22 mouse cellular contexts compared by ENCODE assay signal in genomic region chr9:87115019-87115418, GRCm38 (mm10). TPM values are rescaled to one million over a fixed set of nuclear protein-coding genes. Genes with fewer than 3 reads are reported as not detected.
DNase-seq lines count a peak whose midpoint lies in the region; ATAC-seq lines count a peak whose summit lies in the region.
"Had no signal": no experiment of that assay in that cellular context is flagged by ENCODE, and none has a peak within 500 bp of the region (broad histone marks: within the 10 kb centered on the region; RNA-seq: fewer than 3 reads in every experiment).

No protein-coding gene starts in this region.

- H3K27ac ChIP-seq in forebrain, embryonic 14.5 days (ENCODE audit: low read depth, low read length), result peak overlapping the region; percentile 65
- H3K27ac ChIP-seq in midbrain, embryonic 14.5 days (replicated peaks; ENCODE audit: low read depth, low read length), result peak overlapping the region; percentile 89
- H3K27ac ChIP-seq: embryonic facial prominence, embryonic 15.5 days; intestine, embryonic 15.5 days; limb, embryonic 12.5 days; liver, embryonic 14.5 days had no signal

- no peak overlapping the region for H3K9ac ChIP-seq in forebrain, embryonic 14.5 days (ENCODE audit: low read length)
- no peak overlapping the region for H3K9ac ChIP-seq in midbrain, embryonic 14.5 days (replicated peaks; ENCODE audit: low read length)
- H3K9ac ChIP-seq: embryonic facial prominence, embryonic 15.5 days; intestine, embryonic 15.5 days; limb, embryonic 12.5 days; liver, embryonic 14.5 days had no signal

- H3K4me2 ChIP-seq in forebrain, embryonic 14.5 days (ENCODE audit: low read length), result no peak overlapping the region
- H3K4me2 ChIP-seq in midbrain, embryonic 14.5 days (ENCODE audit: low read length), result peak overlapping the region; percentile 41
- H3K4me2 ChIP-seq: embryonic facial prominence, embryonic 15.5 days; heart, embryonic 11.5 days; intestine, embryonic 15.5 days; limb, embryonic 12.5 days had no signal

- no peak overlapping the region for H3K4me3 ChIP-seq in forebrain, embryonic 14.5 days (ENCODE audit: low read depth, low read length)
- no peak overlapping the region for H3K4me3 ChIP-seq in midbrain, embryonic 14.5 days (replicated peaks; ENCODE audit: low read depth, low read length)
- H3K4me3 ChIP-seq: embryonic facial prominence, embryonic 15.5 days; intestine, embryonic 15.5 days; limb, embryonic 12.5 days had no signal

- WGBS in forebrain, embryonic 14.5 days, result 81% methylated on average over 5 of the region's 5 CpGs
- WGBS in midbrain, embryonic 14.5 days, result 70% methylated on average over 5 of the region's 5 CpGs

- no peaks in the 10 kb centered on the region for H3K36me3 ChIP-seq in forebrain, embryonic 14.5 days (ENCODE audit: control insufficient read depth, insufficient read depth, low read length)
- no peaks in the 10 kb centered on the region for H3K36me3 ChIP-seq in midbrain, embryonic 14.5 days (ENCODE audit: control insufficient read depth, insufficient read depth, low read length)
- H3K36me3 ChIP-seq: embryonic facial prominence, embryonic 15.5 days; intestine, embryonic 15.5 days; limb, embryonic 12.5 days had no signal

- H3K9me3 ChIP-seq in forebrain, embryonic 14.5 days (replicated peaks; ENCODE audit: control insufficient read depth, low read length), result no peaks in the 10 kb centered on the region
- no peaks in the 10 kb centered on the region for H3K9me3 ChIP-seq in midbrain, embryonic 14.5 days (ENCODE audit: control insufficient read depth, low read length)
- H3K9me3 ChIP-seq: embryonic facial prominence, embryonic 15.5 days; intestine, embryonic 15.5 days; limb, embryonic 12.5 days had no signal

- H3K4me1 ChIP-seq in forebrain, embryonic 14.5 days (ENCODE audit: control insufficient read depth, insufficient read depth, low read length), result no peaks in the 10 kb centered on the region
- peaks cover 19% of the 10 kb centered on the region for H3K4me1 ChIP-seq in midbrain, embryonic 14.5 days (ENCODE audit: control insufficient read depth, insufficient read depth, low read length)
- H3K4me1 ChIP-seq: embryonic facial prominence, embryonic 15.5 days; intestine, embryonic 15.5 days had no signal

- DNase-seq in heart, adult 11 months, result peak; percentile 83
- DNase-seq in heart, adult 18-20 months, result no peak
- peak; percentile 15 for DNase-seq in 3T3-L1 (ENCODE audit: low read depth, low spot score)
- DNase-seq in forebrain, embryonic 14.5 days (ENCODE audit: low spot score), result no peak
- DNase-seq in midbrain, embryonic 14.5 days, result no peak
- DNase-seq in thymus, postnatal 14 days, result no peak
- DNase-seq in urinary bladder, postnatal 10 days (ENCODE audit: low spot score), result no peak
- DNase-seq: B cell, adult 2 months; gastrocnemius, postnatal 25 days; heart, postnatal 14 days; kidney, postnatal 10 days; thymus, adult 18-20 months had no signal

- no peaks in the 10 kb centered on the region for H3K27me3 ChIP-seq in forebrain, embryonic 14.5 days (replicated peaks; ENCODE audit: control insufficient read depth, insufficient read depth, low read length)
- no peaks in the 10 kb centered on the region for H3K27me3 ChIP-seq in midbrain, embryonic 14.5 days (ENCODE audit: control insufficient read depth, insufficient read depth, low read length)
- H3K27me3 ChIP-seq: embryonic facial prominence, embryonic 15.5 days; intestine, embryonic 15.5 days; limb, embryonic 12.5 days had no signal

- 0 out of 2 replicates have a peak, but pooled peaks have one; percentile 30 for ATAC-seq in forebrain, embryonic 14.5 days
- ATAC-seq in midbrain, embryonic 14.5 days (ENCODE audit: low FRiP score, low TSS enrichment), result no peak
- no peak for ATAC-seq in activated CD4-positive, CD25-positive, alpha-beta regulatory T cell, adult 4 months
- ATAC-seq: intestine, embryonic 15.5 days; lung, postnatal 0 days; Patski had no signal

RNA-seq across cellular contexts. Expression of gene Mrap2, which starts 29.1 kb away (rescaled TPM):
- 1 to 10 TPM; 1.5 to 1.6 TPM for total RNA-seq in heart, adult 18-20 months (2021)
- 0.41 and 0.54 TPM in 2 replicates for polyA plus RNA-seq in forebrain, embryonic 14.5 days (2014; fragmentation: Nextera tagmentation; extraction: Ambion mirVana)
- polyA plus RNA-seq in midbrain, embryonic 14.5 days (2014; fragmentation: Nextera tagmentation; extraction: Ambion mirVana), result 0.89 and 1.6 TPM in 2 replicates
- under 1 TPM in 1 of 2 experiments, not detected in 1; 0.28 TPM for polyA plus RNA-seq in activated CD4-positive, CD25-positive, alpha-beta regulatory T cell, adult 4 months (2017; shearing (Covaris generic))
- total RNA-seq: megakaryocyte progenitor cell, adult 5-6 weeks had no signal
- polyA plus RNA-seq: heart, embryonic 11.5 days; liver, embryonic 14.5 days; lung, postnatal 0 days; Patski; stomach, embryonic 14.5 days had no signal

Comparison
In these comparisons a context has a peak if more than half of its experiments do, and no peak if none do; other contexts are left out.
1. DNase-seq: peak in heart, adult 11 months (single experiment) and 3T3-L1 (single experiment); none in heart, adult 18-20 months (0 of 2), forebrain, embryonic 14.5 days (single experiment), midbrain, embryonic 14.5 days (single experiment), thymus, postnatal 14 days (single experiment) and urinary bladder, postnatal 10 days (single experiment).